Mouse (Mus musculus): Measurements from ENCODE around the gene Slc16a14. TPM values are rescaled to one million over a fixed set of nuclear protein-coding genes. Genes with fewer than 3 reads are reported as not detected.

The Slc16a14 gene
- total RNA-seq, 1 experiment, result 0.85 TPM

DNA sequence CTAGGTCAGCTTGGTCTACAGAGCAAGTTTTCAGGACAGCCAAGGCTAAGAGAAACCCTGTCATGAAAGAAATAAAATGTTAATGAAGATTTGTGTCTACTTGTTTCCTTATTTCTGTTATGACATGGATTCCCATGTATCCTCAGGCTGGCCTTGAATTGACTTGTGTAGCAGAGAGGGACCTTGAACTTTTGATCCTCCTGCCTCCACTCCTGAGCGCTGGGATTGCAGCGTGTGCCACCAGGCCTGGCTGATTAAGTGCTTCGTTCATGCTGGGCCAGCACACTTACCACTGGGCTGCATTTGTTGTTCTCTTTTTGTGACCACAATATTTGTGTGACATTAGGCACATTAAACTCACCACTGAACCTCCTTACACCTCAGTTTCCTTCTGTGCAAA, 16.1 kb downstream of the Slc16a14 start:
- Histone ChIP-seq H3K4me1 (ENCODE audit: control insufficient read depth in 2 of 2, insufficient read depth in 2 of 2, low read length in 2 of 2, poor library complexity in 1 of 2) (no peaks in the 10 kb centered on the region), H3K9ac (ENCODE audit: insufficient read depth, low read depth, low read length, poor library complexity, severe bottlenecking) (no peak overlapping the region), H3K36me3 (ENCODE audit: control insufficient read depth, insufficient read depth, low read length, poor library complexity, severe bottlenecking) (no peaks in the 10 kb centered on the region), H3K9me3 (ENCODE audit: control insufficient read depth, insufficient read depth, low read depth, low read length) (no peaks in the 10 kb centered on the region), H3K4me3 (ENCODE audit: insufficient read depth in 1 of 2, low read depth in 1 of 2, low read length in 2 of 2, poor library complexity in 1 of 2, severe bottlenecking in 1 of 2) (no peak overlapping the region), H3K27ac (ENCODE audit: insufficient read depth, low read depth, low read length, poor library complexity, severe bottlenecking) (no peak overlapping the region)
- no peak for DNase-seq (ENCODE audit: low read depth, low spot score)
- TF ChIP-seq ZC3H11A (IDR thresholded peaks at IDR 0.05; ENCODE audit: borderline replicate concordance, low read depth, low read length) (no peak), CHD2 (IDR thresholded peaks at IDR 0.05; ENCODE audit: low read depth, low read length) (no peak), ZNF384 (IDR thresholded peaks at IDR 0.05; ENCODE audit: low read depth, low read length) (no peak), HCFC1 (IDR thresholded peaks at IDR 0.05; ENCODE audit: borderline replicate concordance, insufficient read depth, low read length) (no peak), MAFK (IDR thresholded peaks at IDR 0.05; ENCODE audit: insufficient read depth, low read depth, low read length) (no peak)
- in situ Hi-C loops (cut with MboI; ENCODE audit: low sequenced_read_pairs in 2 of 2, unreplicated experiment in 2 of 2), result no loop called here

DNA sequence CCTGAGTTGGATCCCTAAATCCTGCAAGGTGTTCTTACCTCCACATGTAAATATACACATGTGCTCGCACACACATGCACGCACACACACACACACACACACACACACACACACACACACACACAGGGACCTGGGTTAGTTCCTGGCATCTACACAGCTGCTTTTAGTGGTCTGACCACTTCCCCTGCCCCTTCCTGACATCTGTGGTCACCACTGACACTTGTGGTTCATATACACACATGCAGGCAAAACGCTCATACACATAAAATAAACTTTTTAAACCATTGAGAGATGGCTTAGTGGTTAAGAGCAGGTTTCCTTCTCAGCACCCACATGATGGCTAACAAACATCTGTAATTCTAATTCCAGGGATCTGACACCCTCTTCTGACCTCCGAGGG, 19.9 kb downstream of the Slc16a14 start:
- H3K9me3 ChIP-seq (ENCODE audit: control insufficient read depth, insufficient read depth, low read depth, low read length), result no peaks in the 10 kb centered on the region
- no peak overlapping the region for H3K9ac ChIP-seq (ENCODE audit: insufficient read depth, low read depth, low read length, poor library complexity, severe bottlenecking)
- DNase-seq (ENCODE audit: low read depth, low spot score), result no peak
- TF ChIP-seq ZNF384 (IDR thresholded peaks at IDR 0.05; ENCODE audit: low read depth, low read length) (no peak), MAFK (IDR thresholded peaks at IDR 0.05; ENCODE audit: insufficient read depth, low read depth, low read length) (no peak), ZC3H11A (IDR thresholded peaks at IDR 0.05; ENCODE audit: borderline replicate concordance, low read depth, low read length) (no peak), HCFC1 (IDR thresholded peaks at IDR 0.05; ENCODE audit: borderline replicate concordance, insufficient read depth, low read length) (no peak), CHD2 (IDR thresholded peaks at IDR 0.05; ENCODE audit: low read depth, low read length) (no peak)
- no peak overlapping the region for H3K4me3 ChIP-seq (ENCODE audit: insufficient read depth in 1 of 2, low read depth in 1 of 2, low read length in 2 of 2, poor library complexity in 1 of 2, severe bottlenecking in 1 of 2)
- H3K27ac ChIP-seq (ENCODE audit: insufficient read depth, low read depth, low read length, poor library complexity, severe bottlenecking), result no peak overlapping the region
- H3K4me1 ChIP-seq (ENCODE audit: control insufficient read depth in 2 of 2, insufficient read depth in 2 of 2, low read length in 2 of 2, poor library complexity in 1 of 2), result no peaks in the 10 kb centered on the region
- in situ Hi-C loops (cut with MboI; ENCODE audit: low sequenced_read_pairs in 2 of 2, unreplicated experiment in 2 of 2), result no loop called here
- no peaks in the 10 kb centered on the region; the same call in 1 of the 2 replicates for H3K36me3 ChIP-seq (ENCODE audit: control insufficient read depth, insufficient read depth, low read length, poor library complexity, severe bottlenecking)

DNA sequence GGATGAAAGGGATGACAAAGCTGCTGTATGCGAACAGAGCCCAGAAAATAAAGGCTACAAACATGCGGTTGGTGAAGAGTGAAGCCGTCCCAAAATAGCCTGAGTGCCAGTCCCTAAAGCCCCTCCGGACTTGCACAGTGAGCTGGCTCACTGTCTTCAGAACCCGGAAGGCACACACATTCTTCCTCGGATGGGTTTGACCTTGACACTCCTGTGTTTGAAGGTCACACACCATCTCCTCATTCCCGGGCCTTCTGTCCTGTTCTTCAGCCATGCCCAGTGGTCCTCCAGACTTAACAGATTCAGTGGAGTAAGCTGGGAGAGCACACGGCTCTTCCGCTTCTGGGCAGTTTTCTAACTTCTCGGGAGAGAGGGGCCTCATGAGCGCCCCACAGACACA, 22.4 kb downstream of the Slc16a14 start:
- no peaks in the 10 kb centered on the region for H3K4me1 ChIP-seq (ENCODE audit: control insufficient read depth in 2 of 2, insufficient read depth in 2 of 2, low read length in 2 of 2, poor library complexity in 1 of 2)
- no peak overlapping the region for H3K4me3 ChIP-seq (ENCODE audit: insufficient read depth in 1 of 2, low read depth in 1 of 2, low read length in 2 of 2, poor library complexity in 1 of 2, severe bottlenecking in 1 of 2)
- no peaks in the 10 kb centered on the region; the same call in 1 of the 2 replicates for H3K36me3 ChIP-seq (ENCODE audit: control insufficient read depth, insufficient read depth, low read length, poor library complexity, severe bottlenecking)
- in situ Hi-C loops (cut with MboI; ENCODE audit: low sequenced_read_pairs in 2 of 2, unreplicated experiment in 2 of 2), result no loop called here
- no peak overlapping the region for H3K27ac ChIP-seq (ENCODE audit: insufficient read depth, low read depth, low read length, poor library complexity, severe bottlenecking)
- no peaks in the 10 kb centered on the region for H3K9me3 ChIP-seq (ENCODE audit: control insufficient read depth, insufficient read depth, low read depth, low read length)
- DNase-seq (ENCODE audit: low read depth, low spot score), result no peak
- H3K9ac ChIP-seq (ENCODE audit: insufficient read depth, low read depth, low read length, poor library complexity, severe bottlenecking), result no peak overlapping the region
- no peak for TF ChIP-seq CHD2 (IDR thresholded peaks at IDR 0.05; ENCODE audit: low read depth, low read length)

DNA sequence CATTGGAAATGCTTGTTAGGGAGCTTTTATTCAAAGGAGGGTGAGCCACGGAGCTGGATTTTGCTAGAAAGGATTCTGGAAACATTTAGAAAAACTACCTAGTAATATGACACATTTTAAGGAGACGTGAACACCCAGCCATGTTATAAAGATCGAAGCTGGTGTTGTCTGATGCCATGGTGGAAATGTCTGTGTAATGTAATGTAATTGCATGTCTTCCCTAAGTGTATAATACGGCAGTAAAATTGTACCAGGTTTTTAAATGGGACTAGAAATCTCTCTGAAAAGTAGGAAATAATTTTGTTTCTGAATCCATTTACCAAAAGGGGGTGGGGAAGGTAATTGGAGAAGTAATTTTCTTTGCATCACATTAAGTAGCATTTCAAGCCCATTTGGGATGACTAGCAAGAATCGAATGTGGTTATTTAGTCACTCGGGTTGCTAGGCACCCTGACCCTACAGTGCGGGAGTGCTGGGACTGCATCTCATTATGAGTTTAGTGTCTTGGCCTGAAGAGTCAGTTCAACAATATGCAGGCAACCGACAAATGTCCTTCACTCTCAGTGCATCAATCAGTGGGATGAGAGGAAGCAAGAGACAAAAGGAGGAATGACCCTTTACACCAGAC, 24.6 kb downstream of the Slc16a14 start:
- Histone ChIP-seq H3K9ac (ENCODE audit: insufficient read depth, low read depth, low read length, poor library complexity, severe bottlenecking) (no peak overlapping the region), H3K9me3 (ENCODE audit: control insufficient read depth, insufficient read depth, low read depth, low read length) (no peaks in the 10 kb centered on the region), H3K4me1 (ENCODE audit: control insufficient read depth in 2 of 2, insufficient read depth in 2 of 2, low read length in 2 of 2, poor library complexity in 1 of 2) (no peaks in the 10 kb centered on the region), H3K4me3 (ENCODE audit: insufficient read depth in 1 of 2, low read depth in 1 of 2, low read length in 2 of 2, poor library complexity in 1 of 2, severe bottlenecking in 1 of 2) (no peak overlapping the region), H3K27ac (ENCODE audit: insufficient read depth, low read depth, low read length, poor library complexity, severe bottlenecking) (no peak overlapping the region), H3K36me3 (ENCODE audit: control insufficient read depth, insufficient read depth, low read length, poor library complexity, severe bottlenecking) (no peaks in the 10 kb centered on the region; the same call in 1 of the 2 replicates)
- no peak for TF ChIP-seq ZNF384 (IDR thresholded peaks at IDR 0.05; ENCODE audit: low read depth, low read length)
- no peak for TF ChIP-seq CHD2 (IDR thresholded peaks at IDR 0.05; ENCODE audit: low read depth, low read length)
- no peak for TF ChIP-seq MAFK (IDR thresholded peaks at IDR 0.05; ENCODE audit: insufficient read depth, low read depth, low read length)
- no peak for TF ChIP-seq ZC3H11A (IDR thresholded peaks at IDR 0.05; ENCODE audit: borderline replicate concordance, low read depth, low read length)
- TF ChIP-seq HCFC1 (IDR thresholded peaks at IDR 0.05; ENCODE audit: borderline replicate concordance, insufficient read depth, low read length), result no peak
- DNase-seq (ENCODE audit: low read depth, low spot score), result no peak
- in situ Hi-C loops (cut with MboI; ENCODE audit: low sequenced_read_pairs in 2 of 2, unreplicated experiment in 2 of 2), result no loop called here

DNA sequence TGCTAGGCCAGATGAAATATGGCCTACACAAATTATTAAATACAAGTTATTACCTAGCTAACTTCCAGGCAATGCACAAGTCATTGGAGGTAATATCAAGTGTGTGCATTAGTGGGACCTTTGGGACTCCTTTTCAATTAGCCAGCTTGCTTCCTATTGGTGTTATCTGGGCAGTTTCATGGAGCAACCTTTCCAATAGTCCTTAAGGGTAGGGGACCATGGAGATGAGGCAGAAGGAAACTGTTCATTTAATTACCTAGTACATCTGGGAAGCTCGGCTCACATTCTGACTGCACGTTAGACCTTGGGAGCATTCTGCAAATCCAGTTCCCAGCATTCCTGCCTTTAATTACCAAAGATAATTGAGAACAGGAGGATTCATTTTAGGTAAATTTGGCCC, 30.5 kb downstream of the Slc16a14 start:
- no peak overlapping the region for H3K27ac ChIP-seq (ENCODE audit: insufficient read depth, low read depth, low read length, poor library complexity, severe bottlenecking)
- TF ChIP-seq ZC3H11A (IDR thresholded peaks at IDR 0.05; ENCODE audit: borderline replicate concordance, low read depth, low read length) (no peak), ZNF384 (IDR thresholded peaks at IDR 0.05; ENCODE audit: low read depth, low read length) (no peak), HCFC1 (IDR thresholded peaks at IDR 0.05; ENCODE audit: borderline replicate concordance, insufficient read depth, low read length) (no peak), MAFK (IDR thresholded peaks at IDR 0.05; ENCODE audit: insufficient read depth, low read depth, low read length) (no peak), CHD2 (IDR thresholded peaks at IDR 0.05; ENCODE audit: low read depth, low read length) (no peak)
- in situ Hi-C loops (cut with MboI; ENCODE audit: low sequenced_read_pairs in 2 of 2, unreplicated experiment in 2 of 2), result no loop called here
- no peak for DNase-seq (ENCODE audit: low read depth, low spot score)
- no peaks in the 10 kb centered on the region for H3K9me3 ChIP-seq (ENCODE audit: control insufficient read depth, insufficient read depth, low read depth, low read length)
- H3K4me1 ChIP-seq (ENCODE audit: control insufficient read depth in 2 of 2, insufficient read depth in 2 of 2, low read length in 2 of 2, poor library complexity in 1 of 2), result no peaks in the 10 kb centered on the region
- no peaks in the 10 kb centered on the region for H3K36me3 ChIP-seq (ENCODE audit: control insufficient read depth, insufficient read depth, low read length, poor library complexity, severe bottlenecking)
- no peak overlapping the region for H3K9ac ChIP-seq (ENCODE audit: insufficient read depth, low read depth, low read length, poor library complexity, severe bottlenecking)
- no peak overlapping the region for H3K4me3 ChIP-seq (ENCODE audit: insufficient read depth in 1 of 2, low read depth in 1 of 2, low read length in 2 of 2, poor library complexity in 1 of 2, severe bottlenecking in 1 of 2)
